Mouse (Mus musculus) stomach, embryonic 16.5 days (tissue): ENCODE results near the gene Gosr1. TPM values are rescaled to one million over a fixed set of nuclear protein-coding genes. Genes with fewer than 3 reads are reported as not detected.

Experiments used
- ATAC-seq: fragments of 200-750 bp; cut with Nextera tagmentation; 2 replicates; pipeline ENCODE4 v1.8.0; 2017; ENCODE audit warnings: moderate number of reproducible peaks, moderate TSS enrichment; ENCODE audit not compliant: insufficient read depth, low FRiP score
- H3K27ac ChIP-seq: fragments of 300-500 bp; sonication (generic); 2 replicates; pipeline ENCODE4 v1.5.1; 2014; ENCODE audit warnings: low read length
- H3K27me3 ChIP-seq: fragments of 300-500 bp; sonication (generic); 2 replicates; pipeline ENCODE4 v1.6.1; 2014; ENCODE audit warnings: low read length, control low read depth, mixed read lengths; ENCODE audit not compliant: control insufficient read depth, insufficient read depth
- H3K36me3 ChIP-seq: fragments of 300-500 bp; sonication (generic); 2 replicates; pipeline ENCODE4 v1.6.1; 2014; ENCODE audit warnings: low read length; ENCODE audit not compliant: control insufficient read depth, insufficient read depth
- H3K4me1 ChIP-seq: fragments of 300-500 bp; sonication (generic); 2 replicates; pipeline ENCODE4 v1.6.1; 2014; ENCODE audit warnings: low read length, control low read depth, mixed read lengths; ENCODE audit not compliant: control insufficient read depth, insufficient read depth
- H3K4me2 ChIP-seq: fragments of 300-500 bp; sonication (generic); 2 replicates; pipeline ENCODE4 v1.6.1; 2014; ENCODE audit warnings: low read depth, low read length, mixed read lengths
- H3K4me3 ChIP-seq: fragments of 300-500 bp; sonication (generic); replicated peaks from 2 replicates; pipeline ENCODE4 v1.5.1; 2014; ENCODE audit warnings: mild to moderate bottlenecking, low read length
- H3K9ac ChIP-seq: fragments of 300-500 bp; sonication (generic); 2 replicates; pipeline ENCODE4 v1.6.1; 2014; ENCODE audit warnings: low read length
- H3K9me3 ChIP-seq: fragments of 300-500 bp; sonication (generic); replicated peaks from 2 replicates; pipeline ENCODE4 v1.6.1; 2016; ENCODE audit warnings: low read length, control low read depth; ENCODE audit not compliant: control insufficient read depth
- WGBS: fragments of 180-500 bp; shearing (Covaris S2); extraction: QIAGEN DNeasy Blood & Tissue Kit; methylation state at CpG from one replicate; pipeline ENCODE4 v1.1.7; 2014; 5-methylcytosine and 5-hydroxymethylcytosine counted together
- polyA plus RNA-seq: library from polyadenylated mRNA; unstranded; fragments of >200 nt; fragmentation: Nextera tagmentation; extraction: Ambion mirVana; gene quantifications from 2 replicates; pipeline ENCODE4 v1.2.1, GENCODE M21; 2015

Gosr1 gene
- polyA plus RNA-seq, 1 experiment from 2014 or later: 26.4 TPM

GRCm38 (mm10) chr11:76795326-76795725 lies 31.9 kb upstream of the Gosr1 start:
- Histone ChIP-seq H3K27me3 (no peaks in the 10 kb centered on the region), H3K4me1 (no peaks in the 10 kb centered on the region), H3K4me3 (no peak overlapping the region), H3K36me3 (no peaks in the 10 kb centered on the region), H3K9ac (no peak overlapping the region), H3K4me2 (no peak overlapping the region), H3K9me3 (no peaks in the 10 kb centered on the region), H3K27ac (no peak overlapping the region)
- WGBS: 90% methylated on average over 5 of the region's 5 CpGs
- no peak for ATAC-seq

GRCm38 (mm10) chr11:76791331-76791730 lies 28.0 kb upstream of the Gosr1 start:
- Histone ChIP-seq H3K27me3 (no peaks in the 10 kb centered on the region), H3K4me3 (no peak overlapping the region), H3K36me3 (no peaks in the 10 kb centered on the region), H3K27ac (no peak overlapping the region), H3K4me1 (no peaks in the 10 kb centered on the region; the same call in 1 of the 2 replicates), H3K9me3 (no peaks in the 10 kb centered on the region), H3K9ac (no peak overlapping the region), H3K4me2 (no peak overlapping the region)
- no peak for ATAC-seq
- 68% methylated on average over 7 of the region's 7 CpGs for WGBS

- no peaks in the 10 kb centered on the region for H3K9me3 ChIP-seq
- 0 out of 2 replicates have a peak, but pooled peaks cover 5% of the 10 kb centered on the region for H3K36me3 ChIP-seq
- H3K4me1 ChIP-seq: no peaks in the 10 kb centered on the region; the same call in 1 of the 2 replicates
- no peak for ATAC-seq
- H3K27ac ChIP-seq: no peak overlapping the region
- no peak overlapping the region for H3K4me3 ChIP-seq
- no peaks in the 10 kb centered on the region for H3K27me3 ChIP-seq
- no peak overlapping the region for H3K4me2 ChIP-seq
- WGBS: 74% methylated on average over 1 of the region's 1 CpGs
- H3K9ac ChIP-seq: no peak overlapping the region
These were observed 25.9 kb upstream of the Gosr1 start for GRCm38 (mm10) chr11:76789252-76789651.

- Histone ChIP-seq H3K4me2 (no peak overlapping the region), H3K9ac (no peak overlapping the region), H3K36me3 (no peaks in the 10 kb centered on the region), H3K4me1 (0 out of 2 replicates have a peak, but pooled peaks cover 5% of the 10 kb centered on the region), H3K27me3 (no peaks in the 10 kb centered on the region), H3K27ac (no peak overlapping the region), H3K9me3 (no peaks in the 10 kb centered on the region), H3K4me3 (no peak overlapping the region)
- 84% methylated on average over 8 of the region's 8 CpGs for WGBS
- ATAC-seq: no peak
These were observed 12.2 kb upstream of the Gosr1 start for GRCm38 (mm10) chr11:76775533-76775932.

- WGBS: 43% methylated on average over 3 of the region's 3 CpGs
- Histone ChIP-seq H3K9ac (no peak overlapping the region), H3K27me3 (no peaks in the 10 kb centered on the region), H3K27ac (no peak overlapping the region), H3K9me3 (no peaks in the 10 kb centered on the region), H3K36me3 (no peaks in the 10 kb centered on the region), H3K4me2 (no peak overlapping the region), H3K4me3 (no peak overlapping the region), H3K4me1 (0 out of 2 replicates have a peak, but pooled peaks cover 5% of the 10 kb centered on the region)
- ATAC-seq: no peak
These were observed 10.4 kb upstream of the Gosr1 start for GRCm38 (mm10) chr11:76773811-76774210.

GRCm38 (mm10) chr11:76770566-76770965 lies 7.2 kb upstream of the Gosr1 start:
- Histone ChIP-seq H3K27me3 (no peaks in the 10 kb centered on the region), H3K36me3 (no peaks in the 10 kb centered on the region), H3K4me1 (0 out of 2 replicates have a peak, but pooled peaks cover 5% of the 10 kb centered on the region), H3K4me2 (no peak overlapping the region), H3K27ac (no peak overlapping the region), H3K4me3 (no peak overlapping the region), H3K9ac (no peak overlapping the region), H3K9me3 (no peaks in the 10 kb centered on the region)
- WGBS: 81% methylated on average over 5 of the region's 5 CpGs
- ATAC-seq: no peak

- no peaks in the 10 kb centered on the region for H3K4me1 ChIP-seq
- ATAC-seq: no peak
- WGBS: 17% methylated on average over 4 of the region's 4 CpGs
- peaks cover 9% of the 10 kb centered on the region; the same call in 1 of the 2 replicates for H3K36me3 ChIP-seq
- no peaks in the 10 kb centered on the region for H3K27me3 ChIP-seq
- peak overlapping the region; percentile 80; the same call in 1 of the 2 replicates for H3K4me3 ChIP-seq
- H3K27ac ChIP-seq: no peak overlapping the region
- H3K9me3 ChIP-seq: no peaks in the 10 kb centered on the region
- peak overlapping the region; percentile 41; the same call in 1 of the 2 replicates for H3K4me2 ChIP-seq
- peak overlapping the region; percentile 52; the same call in 1 of the 2 replicates for H3K9ac ChIP-seq
These were observed 353 bp upstream of the Gosr1 start for GRCm38 (mm10) chr11:76763741-76764122.

- H3K4me1 ChIP-seq: no peaks in the 10 kb centered on the region
- H3K27ac ChIP-seq: no peak overlapping the region
- no peaks in the 10 kb centered on the region for H3K9me3 ChIP-seq
- no peak overlapping the region for H3K9ac ChIP-seq
- no peak overlapping the region for H3K4me2 ChIP-seq
- 93% methylated on average over 3 of the region's 3 CpGs for WGBS
- no peak for ATAC-seq
- peaks cover 23% of the 10 kb centered on the region for H3K36me3 ChIP-seq
- H3K4me3 ChIP-seq: no peak overlapping the region
- H3K27me3 ChIP-seq: no peaks in the 10 kb centered on the region
These were observed 11.1 kb downstream of the Gosr1 start for GRCm38 (mm10) chr11:76752276-76752675.

- H3K27ac ChIP-seq: no peak overlapping the region
- no peaks in the 10 kb centered on the region for H3K9me3 ChIP-seq
- 86% methylated on average over 9 of the region's 9 CpGs for WGBS
- H3K36me3 ChIP-seq: peaks cover 36% of the 10 kb centered on the region
- H3K4me2 ChIP-seq: no peak overlapping the region
- H3K27me3 ChIP-seq: no peaks in the 10 kb centered on the region
- ATAC-seq: no peak
- H3K4me1 ChIP-seq: no peaks in the 10 kb centered on the region
- no peak overlapping the region for H3K9ac ChIP-seq
- no peak overlapping the region for H3K4me3 ChIP-seq
These were observed 14.6 kb downstream of the Gosr1 start for GRCm38 (mm10) chr11:76748819-76749218.
